Mouse (Mus musculus) brain, embryonic 14.5 days (tissue): ENCODE results near the gene Tubg2.

Experiments used
- CTCF ChIP-seq: fragments of 200-500 bp; IDR thresholded peaks from 2 replicates; pipeline ENCODE4 v1.5.1; 2012; ENCODE audit warnings: inconsistent platforms, mild to moderate bottlenecking, moderate library complexity, borderline replicate concordance; ENCODE audit not compliant: insufficient read depth, insufficient read length; ENCODE audit errors: extremely low read depth
- POLR2A ChIP-seq: fragments of 200-500 bp; IDR thresholded peaks from 2 replicates; pipeline ENCODE4 v1.6.1; 2012; ENCODE audit warnings: mild to moderate bottlenecking, inconsistent platforms, borderline replicate concordance; ENCODE audit not compliant: poor library complexity, insufficient read depth, insufficient read length, severe bottlenecking; ENCODE audit errors: extremely low read depth

DNA sequence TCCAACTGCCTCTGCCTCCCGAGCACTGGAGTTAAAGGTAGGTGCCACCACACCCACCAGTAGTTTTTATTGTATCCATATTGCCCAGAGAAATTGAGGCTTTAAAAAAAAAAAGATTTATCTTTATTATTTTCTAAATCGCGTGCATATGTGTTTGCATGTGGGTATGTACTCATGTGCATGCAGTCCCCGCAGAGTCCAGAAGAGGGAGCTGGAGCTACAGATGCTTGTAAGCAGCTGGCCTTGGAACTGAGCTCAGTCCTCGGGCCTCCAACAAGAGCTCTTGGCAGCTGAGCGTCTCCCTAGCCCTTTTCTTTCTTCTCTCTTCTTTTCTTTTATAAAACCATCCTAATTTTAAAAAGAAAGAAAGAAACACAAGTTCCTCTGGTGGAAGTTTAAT is 24.0 kb upstream of the Tubg2 start:
- no peak for TF ChIP-seq POLR2A
- peak; percentile 37; the same call in 1 of the 2 replicates for TF ChIP-seq CTCF
